Mouse (Mus musculus) myocyte (in vitro differentiated cells): ENCODE data around the gene Treml1. TPM values are rescaled to one million over a fixed set of nuclear protein-coding genes. Genes with fewer than 3 reads are reported as not detected.

Source experiments
- H3K27me3 ChIP-seq: one replicate; pipeline ENCODE4 v1.6.1; 2011; ENCODE audit not compliant: control insufficient read depth, insufficient read depth, insufficient read length
- H3K36me3 ChIP-seq: one replicate; pipeline ENCODE4 v1.6.1; 2011; ENCODE audit not compliant: control insufficient read depth, insufficient read depth
- H3K4me2 ChIP-seq: one replicate; pipeline ENCODE4 v1.6.1; 2011; ENCODE audit warnings: low read depth, control low read depth
- H3K4me3 ChIP-seq: one replicate; pipeline ENCODE4 v1.5.1; 2011; ENCODE audit warnings: mild to moderate bottlenecking, control low read depth, moderate library complexity
- H3K79me2 ChIP-seq: one replicate; pipeline ENCODE4 v1.6.1; 2011; ENCODE audit not compliant: control insufficient read depth, insufficient read depth
- H3ac ChIP-seq: one replicate; pipeline ENCODE4 v1.6.1; 2011; ENCODE audit not compliant: control insufficient read depth, insufficient read length
- CEBPB ChIP-seq: IDR thresholded peaks from 2 replicates; pipeline ENCODE4 v1.6.1; 2011; ENCODE audit warnings: mild to moderate bottlenecking, moderate library complexity; ENCODE audit not compliant: poor library complexity, insufficient read depth, severe bottlenecking
- E2F4 ChIP-seq: IDR thresholded peaks from one replicate; pipeline ENCODE4 v1.6.1; 2011; ENCODE audit warnings: mild to moderate bottlenecking, control low read depth, moderate library complexity; ENCODE audit not compliant: insufficient read depth
- MAX ChIP-seq: IDR thresholded peaks from one replicate; pipeline ENCODE4 v1.6.1; 2011; ENCODE audit warnings: low read depth, mild to moderate bottlenecking, control low read depth
- MYOD1 ChIP-seq, 3 experiments: IDR thresholded peaks; one replicate each; pipeline ENCODE4 v1.6.1; 2011; ENCODE audit warnings: control low read depth in 2 of 3, low read depth in 2 of 3, mild to moderate bottlenecking in 2 of 3, moderate library complexity in 1 of 3; ENCODE audit not compliant: insufficient read length in 2 of 3, control insufficient read depth in 1 of 3
- MYOG ChIP-seq, 3 experiments: IDR thresholded peaks; one replicate each; pipeline ENCODE4 v1.6.1; 2011; ENCODE audit warnings: control low read depth in 2 of 3, low read depth in 2 of 3, mild to moderate bottlenecking in 2 of 3; ENCODE audit not compliant: insufficient read length in 2 of 3, control insufficient read depth in 1 of 3, insufficient read depth in 1 of 3
- POLR2A ChIP-seq: IDR thresholded peaks from one replicate; pipeline ENCODE4 v1.6.1; 2011; ENCODE audit warnings: low read depth, mild to moderate bottlenecking, control low read depth, moderate library complexity; ENCODE audit not compliant: insufficient read length
- POLR2AphosphoS2 ChIP-seq: IDR thresholded peaks from one replicate; pipeline ENCODE4 v1.6.1; 2011; ENCODE audit warnings: low read depth, control low read depth; ENCODE audit not compliant: insufficient read length
- REST ChIP-seq: IDR thresholded peaks from one replicate; pipeline ENCODE4 v1.6.1; 2011; ENCODE audit warnings: mild to moderate bottlenecking, control low read depth, moderate library complexity; ENCODE audit not compliant: insufficient read depth, insufficient read length
- SRF ChIP-seq: IDR thresholded peaks from one replicate; pipeline ENCODE4 v1.6.1; 2011; ENCODE audit warnings: low read depth; ENCODE audit not compliant: control insufficient read depth, insufficient read length
- TCF12 ChIP-seq: IDR thresholded peaks from one replicate; pipeline ENCODE4 v1.6.1; 2011; ENCODE audit warnings: mild to moderate bottlenecking, control low read depth; ENCODE audit not compliant: poor library complexity, insufficient read depth, severe bottlenecking
- TCF3 ChIP-seq: IDR thresholded peaks from one replicate; pipeline ENCODE4 v1.6.1; 2011; ENCODE audit warnings: low read depth, control low read depth; ENCODE audit not compliant: insufficient read length
- USF1 ChIP-seq: IDR thresholded peaks from one replicate; pipeline ENCODE4 v1.6.1; 2011; ENCODE audit warnings: low read depth, mild to moderate bottlenecking, control low read depth, moderate library complexity
- polyA plus RNA-seq: library from polyadenylated mRNA; unstranded; fragments of >200 nt; fragmentation: generic; extraction: Trizol; gene quantifications from one replicate; pipeline ENCODE4 v1.2.1, GENCODE M21; 2012; ENCODE audit warnings: missing spikeins

Treml1 gene
- polyA plus RNA-seq, 1 experiment: 0.22 TPM

DNA sequence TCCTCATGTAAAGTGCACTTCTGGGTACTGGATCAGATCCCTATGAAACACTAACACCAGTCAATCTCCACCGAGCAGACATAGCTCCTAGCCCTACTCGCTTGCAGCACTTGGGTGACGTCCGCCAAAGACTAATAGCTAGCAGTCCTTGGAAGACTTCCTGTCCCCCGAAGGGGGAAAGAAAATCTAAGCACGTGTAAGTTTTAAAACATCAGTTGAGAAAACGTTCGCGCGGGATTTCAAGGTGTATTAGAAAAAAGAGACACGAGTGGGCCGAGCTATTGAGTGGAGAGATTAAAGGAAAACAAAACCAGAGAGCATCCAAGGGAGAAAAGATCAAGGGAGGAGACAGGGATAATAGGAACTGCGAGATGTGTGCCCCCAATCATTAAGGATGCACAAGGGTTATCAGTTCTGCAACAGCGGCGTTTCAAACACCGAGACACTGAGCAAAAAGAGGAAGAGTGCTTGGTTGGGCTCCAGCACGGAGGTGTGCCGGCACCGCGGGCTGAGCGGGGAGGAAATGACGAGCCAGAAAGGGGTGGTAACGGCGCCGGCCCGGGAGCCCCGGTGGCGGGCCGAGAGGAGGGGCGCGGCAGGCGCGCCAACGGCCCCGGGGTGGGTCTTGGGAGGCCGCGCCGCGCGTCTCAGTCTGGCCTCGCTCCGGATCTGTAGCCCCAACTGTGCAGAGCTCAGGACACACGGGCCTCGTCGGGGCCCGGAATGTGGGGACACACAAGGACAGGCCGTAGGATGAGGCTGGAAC is 49.0 kb downstream of the Treml1 start:
- peak overlapping the region; percentile 66 for H3K4me3 ChIP-seq
- peaks cover 4% of the 10 kb centered on the region for H3K36me3 ChIP-seq
- H3K4me2 ChIP-seq: peak overlapping the region; percentile 81
- TF ChIP-seq MYOG (IDR thresholded peaks at IDR 0.05; ENCODE audit: control insufficient read depth in 1 of 3, insufficient read depth in 1 of 3, insufficient read length in 2 of 3, low read depth in 2 of 3): no peak
- TF ChIP-seq POLR2A: peak; percentile 54
- TF ChIP-seq E2F4: peak; percentile 29
- peak; percentile 47 for TF ChIP-seq POLR2AphosphoS2
- H3K27me3 ChIP-seq: no peaks in the 10 kb centered on the region
- H3ac ChIP-seq: peak overlapping the region; percentile 60
- H3K79me2 ChIP-seq: peaks cover 52% of the 10 kb centered on the region

DNA sequence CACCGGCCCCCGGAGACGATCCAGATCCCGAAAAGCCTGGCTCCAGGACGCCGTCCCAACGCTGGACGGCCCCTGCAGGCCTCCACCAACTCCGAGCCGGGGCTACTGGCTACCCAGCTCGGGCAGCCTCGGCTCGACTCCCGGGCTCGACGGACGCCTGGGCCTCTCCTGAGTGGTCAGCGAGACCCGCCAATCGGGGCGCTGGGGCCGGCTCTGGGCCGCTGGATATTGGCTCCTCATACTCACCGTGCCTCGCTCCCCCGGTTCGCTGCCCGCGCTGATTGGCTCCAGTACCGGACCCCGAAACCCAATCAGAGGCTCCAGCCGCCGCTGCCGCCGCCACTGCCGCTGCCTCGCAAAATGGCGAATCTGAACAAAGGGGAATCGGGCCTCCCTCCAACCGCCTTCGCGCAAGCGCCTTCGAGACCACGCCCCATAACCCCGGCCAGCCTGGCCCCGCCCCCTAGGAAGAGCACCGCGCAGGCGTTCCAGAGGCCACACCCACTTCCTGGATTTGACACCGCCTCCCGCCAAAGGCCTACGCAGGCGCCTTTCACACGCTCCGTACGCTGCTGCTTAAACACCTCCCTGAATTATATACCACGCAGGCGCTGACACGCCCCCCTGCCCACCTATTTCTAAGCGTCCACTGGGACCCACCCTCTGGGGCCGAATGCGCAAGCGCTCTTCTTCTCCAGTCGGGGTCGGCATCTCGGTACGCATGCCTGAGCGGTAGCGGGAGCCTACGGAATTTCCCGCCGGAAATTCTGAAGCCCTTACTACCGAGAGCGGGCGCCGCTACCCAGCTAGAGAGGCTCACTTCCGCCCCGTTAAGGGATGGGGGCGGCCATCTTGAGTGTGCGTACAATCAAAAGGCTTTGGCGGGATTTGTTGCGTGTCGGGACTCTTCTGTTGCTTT is 49.9 kb downstream of the Treml1 start, which contains the start of the genes Nfya and Oard1:
Gene Nfya, minus strand, starts transcription at position 527 of the 919 bp plus-strand sequence.
Gene Oard1, plus strand, starts transcription at position 635 of the 919 bp plus-strand sequence.
- Histone ChIP-seq H3K36me3 (peaks cover 6% of the 10 kb centered on the region), H3K27me3 (no peaks in the 10 kb centered on the region), H3ac (peak within 1 kb of the TSS; percentile 60), H3K4me3 (peak within 1 kb of the TSS; percentile 66), H3K79me2 (peaks cover 42% of the 10 kb centered on the region), H3K4me2 (peak within 1 kb of the TSS; percentile 91)
- TF ChIP-seq POLR2AphosphoS2: peak; percentile 65
- TF ChIP-seq POLR2A: peak; percentile 57
- TF ChIP-seq USF1: no peak
- peak; percentile 76 for TF ChIP-seq E2F4
- no peak for TF ChIP-seq TCF3
- TF ChIP-seq MYOG (IDR thresholded peaks at IDR 0.05; ENCODE audit: control insufficient read depth in 1 of 3, insufficient read depth in 1 of 3, insufficient read length in 2 of 3, low read depth in 2 of 3): no peak

GRCm38 (mm10) chr17:48410299-48410785 is 50.6 kb downstream of the Treml1 start:
- peak overlapping the region; percentile 91 for H3K4me2 ChIP-seq
- TF ChIP-seq USF1: no peak
- TF ChIP-seq MAX: no peak
- TF ChIP-seq MYOD1 (IDR thresholded peaks at IDR 0.05; ENCODE audit: control insufficient read depth in 1 of 3, insufficient read length in 2 of 3, low read depth in 2 of 3): no peak
- TF ChIP-seq TCF3: no peak
- TF ChIP-seq SRF: no peak
- no peak for TF ChIP-seq TCF12
- TF ChIP-seq POLR2AphosphoS2: no peak
- no peak for TF ChIP-seq CEBPB
- no peak for TF ChIP-seq E2F4
- TF ChIP-seq MYOG (IDR thresholded peaks at IDR 0.05; ENCODE audit: control insufficient read depth in 1 of 3, insufficient read depth in 1 of 3, insufficient read length in 2 of 3, low read depth in 2 of 3): no peak
- no peak for TF ChIP-seq POLR2A
- TF ChIP-seq REST: no peak

DNA sequence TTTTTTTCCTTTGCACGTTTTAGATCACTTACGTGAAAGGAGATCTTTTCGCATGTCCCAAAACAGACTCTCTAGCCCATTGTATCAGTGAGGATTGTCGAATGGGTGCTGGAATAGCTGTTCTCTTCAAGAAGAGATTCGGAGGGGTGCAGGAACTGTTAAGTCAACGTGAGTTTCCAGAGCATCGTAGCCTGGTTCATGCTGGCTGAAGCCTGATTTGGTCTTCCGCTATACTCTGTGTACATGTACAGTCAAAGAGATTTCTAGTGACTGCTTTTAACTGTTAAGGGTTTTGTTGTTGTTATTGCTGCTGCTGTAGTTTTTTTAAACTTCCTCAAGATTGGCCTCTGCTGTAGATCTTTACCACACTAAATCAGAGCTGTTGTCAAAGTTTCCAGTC is 51.5 kb downstream of the Treml1 start:
- no peak overlapping the region for H3ac ChIP-seq
- H3K27me3 ChIP-seq: no peaks in the 10 kb centered on the region
- H3K79me2 ChIP-seq: peaks cover 26% of the 10 kb centered on the region
- TF ChIP-seq POLR2AphosphoS2 (no peak), REST (no peak), TCF12 (no peak), MAX (no peak), TCF3 (no peak), POLR2A (no peak), USF1 (no peak), SRF (no peak), CEBPB (no peak), E2F4 (no peak), MYOG (IDR thresholded peaks at IDR 0.05; ENCODE audit: control insufficient read depth in 1 of 3, insufficient read depth in 1 of 3, insufficient read length in 2 of 3, low read depth in 2 of 3) (no peak), MYOD1 (IDR thresholded peaks at IDR 0.05; ENCODE audit: control insufficient read depth in 1 of 3, insufficient read length in 2 of 3, low read depth in 2 of 3) (no peak)
- H3K36me3 ChIP-seq: peaks cover 11% of the 10 kb centered on the region
- H3K4me2 ChIP-seq: peak overlapping the region; percentile 91
- H3K4me3 ChIP-seq: peak overlapping the region; percentile 66

More at GRCm38 (mm10) chr17:48410299-48410785, 50.6 kb downstream of the Treml1 start:
- H3K79me2 ChIP-seq: peaks cover 35% of the 10 kb centered on the region
- peaks cover 7% of the 10 kb centered on the region for H3K36me3 ChIP-seq
- peak overlapping the region; percentile 66 for H3K4me3 ChIP-seq
- peak overlapping the region; percentile 60 for H3ac ChIP-seq
- H3K27me3 ChIP-seq: no peaks in the 10 kb centered on the region
